Comparison of ENCODE assay signal across 30 mouse cellular contexts in genomic region chr3:136986096-136986881, GRCm38 (mm10).
DNase-seq lines count a peak whose midpoint lies in the region; ATAC-seq and TF ChIP-seq lines count a peak whose summit lies in the region.
"Had no signal": no experiment of that assay in that cellular context is flagged by ENCODE, and none has a peak within 500 bp of the region (broad histone marks: within the 10 kb centered on the region; RNA-seq: fewer than 3 reads in every experiment).

No protein-coding gene starts in this region.

- H3K9ac ChIP-seq in embryonic facial prominence, embryonic 14.5 days (ENCODE audit: low read depth, low read length): no peak overlapping the region
- H3K9ac ChIP-seq in kidney, postnatal 0 days (ENCODE audit: low read depth, low read length): no peak overlapping the region
- no peak overlapping the region for H3K9ac ChIP-seq in heart, embryonic 11.5 days (ENCODE audit: low read depth, low read length)
- H3K9ac ChIP-seq: hindbrain, embryonic 12.5 days; limb, embryonic 12.5 days; liver, embryonic 15.5 days; lung, embryonic 15.5 days; neural tube, embryonic 12.5 days; stomach, embryonic 15.5 days had no signal

- no peak overlapping the region for H3K4me3 ChIP-seq in embryonic facial prominence, embryonic 14.5 days (ENCODE audit: low read depth, low read length)
- H3K4me3 ChIP-seq in embryonic facial prominence, embryonic 10.5 days: no peak overlapping the region
- no peak overlapping the region for H3K4me3 ChIP-seq in kidney, postnatal 0 days (replicated peaks; ENCODE audit: low read depth, low read length)
- H3K4me3 ChIP-seq in heart, embryonic 11.5 days (ENCODE audit: low read depth, low read length): no peak overlapping the region
- H3K4me3 ChIP-seq: heart, embryonic 10.5 days; hindbrain, embryonic 12.5 days; left cerebral cortex, adult 2 months; limb, embryonic 12.5 days; liver, embryonic 15.5 days; lung, embryonic 15.5 days; midbrain, embryonic 10.5 days; myocyte; neural tube, embryonic 12.5 days; stomach, embryonic 15.5 days had no signal

- H3K4me2 ChIP-seq in embryonic facial prominence, embryonic 14.5 days (ENCODE audit: low read depth, low read length): no peak overlapping the region
- no peak overlapping the region for H3K4me2 ChIP-seq in kidney, postnatal 0 days (ENCODE audit: low read length)
- no peak overlapping the region for H3K4me2 ChIP-seq in heart, embryonic 11.5 days
- H3K4me2 ChIP-seq: hindbrain, embryonic 12.5 days; limb, embryonic 12.5 days; liver, embryonic 15.5 days; lung, embryonic 15.5 days; neural tube, embryonic 12.5 days; stomach, embryonic 15.5 days had no signal

- no peaks in the 10 kb centered on the region for H3K9me3 ChIP-seq in embryonic facial prominence, embryonic 14.5 days (ENCODE audit: control insufficient read depth, low read length)
- no peaks in the 10 kb centered on the region for H3K9me3 ChIP-seq in embryonic facial prominence, embryonic 10.5 days
- H3K9me3 ChIP-seq in kidney, postnatal 0 days (replicated peaks; ENCODE audit: low read length): no peaks in the 10 kb centered on the region
- no peaks in the 10 kb centered on the region for H3K9me3 ChIP-seq in heart, embryonic 11.5 days (replicated peaks; ENCODE audit: control insufficient read depth, low read length)
- H3K9me3 ChIP-seq: heart, embryonic 10.5 days; hindbrain, embryonic 12.5 days; limb, embryonic 12.5 days; liver, embryonic 15.5 days; lung, embryonic 15.5 days; midbrain, embryonic 10.5 days; neural tube, embryonic 12.5 days; stomach, embryonic 15.5 days had no signal

- peaks cover 8% of the 10 kb centered on the region; the same call in 1 of the 2 replicates for H3K4me1 ChIP-seq in embryonic facial prominence, embryonic 14.5 days (ENCODE audit: control insufficient read depth, insufficient read depth, low read length)
- no peaks in the 10 kb centered on the region for H3K4me1 ChIP-seq in embryonic facial prominence, embryonic 10.5 days
- no peaks in the 10 kb centered on the region for H3K4me1 ChIP-seq in kidney, postnatal 0 days (replicated peaks; ENCODE audit: insufficient read depth, low read length)
- H3K4me1 ChIP-seq in heart, embryonic 11.5 days (ENCODE audit: control insufficient read depth, insufficient read depth, low read length): no peaks in the 10 kb centered on the region
- H3K4me1 ChIP-seq: heart, embryonic 10.5 days; hindbrain, embryonic 12.5 days; limb, embryonic 12.5 days; liver, embryonic 15.5 days; lung, embryonic 15.5 days; midbrain, embryonic 10.5 days; neural tube, embryonic 12.5 days; stomach, embryonic 15.5 days had no signal

- peak; percentile 26 for DNase-seq in embryonic facial prominence, embryonic 14.5 days (ENCODE audit: low spot score)
- no peak for DNase-seq in embryonic facial prominence, embryonic 10.5 days (ENCODE audit: low spot score)
- peak; percentile 10 for DNase-seq in kidney, postnatal 0 days (ENCODE audit: low spot score)
- DNase-seq in kidney, adult 11 months: no peak
- peak; percentile 10 for DNase-seq in embryo, embryonic 10 days (ENCODE audit: low spot score)
- peak; percentile 10 for DNase-seq in mesoderm, embryonic 11.5 days (ENCODE audit: low read depth, low spot score)
- no peak for DNase-seq in frontal cortex, postnatal 14 days (ENCODE audit: low spot score in 2 of 2)
- DNase-seq: adrenal gland, adult 8-10 months; cerebellum, adult 11 months; cerebellum, adult 9-10 months; cerebellum, postnatal 36 days; gastrocnemius, postnatal 25 days; heart, adult 11 months; heart, postnatal 36 days; layer of hippocampus, adult 9-11 months had no signal

- H3K36me3 ChIP-seq in embryonic facial prominence, embryonic 14.5 days (ENCODE audit: control insufficient read depth, insufficient read depth, low read length): no peaks in the 10 kb centered on the region
- H3K36me3 ChIP-seq in embryonic facial prominence, embryonic 10.5 days (replicated peaks): no peaks in the 10 kb centered on the region
- no peaks in the 10 kb centered on the region for H3K36me3 ChIP-seq in kidney, postnatal 0 days (ENCODE audit: insufficient read depth, low read length)
- no peaks in the 10 kb centered on the region for H3K36me3 ChIP-seq in heart, embryonic 11.5 days (ENCODE audit: control insufficient read depth, insufficient read depth, low read length)
- H3K36me3 ChIP-seq: heart, embryonic 10.5 days; hindbrain, embryonic 12.5 days; limb, embryonic 12.5 days; liver, embryonic 15.5 days; lung, embryonic 15.5 days; midbrain, embryonic 10.5 days; neural tube, embryonic 12.5 days; stomach, embryonic 15.5 days had no signal

- 71% methylated on average over 3 of the region's 3 CpGs for WGBS in embryonic facial prominence, embryonic 14.5 days
- WGBS in embryonic facial prominence, embryonic 10.5 days: 66% methylated on average over 3 of the region's 3 CpGs
- WGBS in kidney, postnatal 0 days: 55% methylated on average over 3 of the region's 3 CpGs
- 70% methylated on average over 3 of the region's 3 CpGs for WGBS in heart, embryonic 11.5 days (ENCODE audit: insufficient replicate concordance)

- peak; percentile 57; the same call in 1 of the 2 replicates for ATAC-seq in embryonic facial prominence, embryonic 14.5 days (ENCODE audit: low read depth)
- no peak for ATAC-seq in kidney, postnatal 0 days (replicated peaks; ENCODE audit: low FRiP score, low read depth)
- no peak for ATAC-seq in heart, embryonic 11.5 days (replicated peaks; ENCODE audit: insufficient number of reproducible peaks, low FRiP score, low TSS enrichment)
- ATAC-seq: forebrain, embryonic 14.5 days; hindbrain, postnatal 0 days had no signal

- no peaks in the 10 kb centered on the region for H3K27me3 ChIP-seq in embryonic facial prominence, embryonic 14.5 days (replicated peaks; ENCODE audit: control insufficient read depth, insufficient read depth, low read length)
- no peaks in the 10 kb centered on the region for H3K27me3 ChIP-seq in embryonic facial prominence, embryonic 10.5 days (replicated peaks; ENCODE audit: low read depth, poor library complexity, severe bottlenecking)
- H3K27me3 ChIP-seq in kidney, postnatal 0 days (ENCODE audit: insufficient read depth, low read length): no peaks in the 10 kb centered on the region
- no peaks in the 10 kb centered on the region for H3K27me3 ChIP-seq in heart, embryonic 11.5 days (ENCODE audit: control insufficient read depth, insufficient read depth, low read length)
- H3K27me3 ChIP-seq: CH12.LX; hindbrain, embryonic 12.5 days; limb, embryonic 12.5 days; liver, embryonic 15.5 days; lung, embryonic 15.5 days; neural tube, embryonic 12.5 days; stomach, embryonic 15.5 days had no signal

- no peak overlapping the region for H3K27ac ChIP-seq in embryonic facial prominence, embryonic 14.5 days (replicated peaks; ENCODE audit: low read depth, low read length)
- H3K27ac ChIP-seq in embryonic facial prominence, embryonic 10.5 days (replicated peaks): no peak overlapping the region
- H3K27ac ChIP-seq in kidney, postnatal 0 days: no peak overlapping the region
- H3K27ac ChIP-seq in heart, embryonic 11.5 days (ENCODE audit: low read depth, low read length): no peak overlapping the region
- H3K27ac ChIP-seq: heart, embryonic 10.5 days; hindbrain, embryonic 12.5 days; hindbrain, postnatal 0 days; left cerebral cortex, adult 2 months; limb, embryonic 12.5 days; liver, embryonic 15.5 days; lung, embryonic 15.5 days; macrophage; midbrain, embryonic 10.5 days; neural tube, embryonic 12.5 days; stomach, embryonic 15.5 days had no signal

- TF ChIP-seq CTCF in kidney, postnatal 0 days (IDR thresholded peaks at IDR 0.05; ENCODE audit: low read depth): no peak

Comparison
In these comparisons a context has a peak if more than half of its experiments do, and no peak if none do; other contexts are left out.
1. DNase-seq: peak in embryonic facial prominence, embryonic 14.5 days (single experiment), kidney, postnatal 0 days (single experiment), embryo, embryonic 10 days (single experiment) and mesoderm, embryonic 11.5 days (single experiment); none in embryonic facial prominence, embryonic 10.5 days (single experiment), kidney, adult 11 months (single experiment) and frontal cortex, postnatal 14 days (0 of 2).